Mouse (Mus musculus) neural tube, embryonic 15.5 days (tissue): ENCODE results near the gene Vps37d. TPM values are rescaled to one million over a fixed set of nuclear protein-coding genes. Genes with fewer than 3 reads are reported as not detected.
"Not testable (repeated sequence)": the region's sequence is repeated elsewhere in the genome, so short reads cannot be mapped to it uniquely, and the experiment has no call there.

Experiments used
- ATAC-seq: fragments of 200-750 bp; cut with Nextera tagmentation; 2 replicates; pipeline ENCODE4 v1.8.0; 2017; ENCODE audit warnings: mild to moderate bottlenecking, moderate TSS enrichment, moderate library complexity; ENCODE audit not compliant: low FRiP score
- H3K27ac ChIP-seq: fragments of 300-500 bp; sonication (generic); replicated peaks from 2 replicates; pipeline ENCODE4 v1.5.1; 2015; ENCODE audit warnings: mild to moderate bottlenecking, inconsistent platforms
- H3K27me3 ChIP-seq: fragments of 300-500 bp; sonication (generic); replicated peaks from 2 replicates; pipeline ENCODE4 v1.6.1; 2015; ENCODE audit warnings: inconsistent platforms
- H3K36me3 ChIP-seq: fragments of 300-500 bp; sonication (generic); 2 replicates; pipeline ENCODE4 v1.6.1; 2015; ENCODE audit warnings: inconsistent platforms
- H3K4me1 ChIP-seq: fragments of 300-500 bp; sonication (generic); 2 replicates; pipeline ENCODE4 v1.6.1; 2015; ENCODE audit warnings: inconsistent platforms
- H3K4me2 ChIP-seq: fragments of 300-500 bp; sonication (generic); 2 replicates; pipeline ENCODE4 v1.6.1; 2015; ENCODE audit warnings: inconsistent platforms, mild to moderate bottlenecking, moderate library complexity
- H3K4me3 ChIP-seq: fragments of 300-500 bp; sonication (generic); replicated peaks from 2 replicates; pipeline ENCODE4 v1.5.1; 2015; ENCODE audit warnings: mild to moderate bottlenecking, inconsistent platforms
- H3K9ac ChIP-seq: fragments of 300-500 bp; sonication (generic); replicated peaks from 2 replicates; pipeline ENCODE4 v1.6.1; 2015; ENCODE audit warnings: mild to moderate bottlenecking, inconsistent platforms
- H3K9me3 ChIP-seq: fragments of 300-500 bp; sonication (generic); replicated peaks from 2 replicates; pipeline ENCODE4 v1.6.1; 2016; ENCODE audit warnings: inconsistent platforms
- WGBS: fragments of 180-500 bp; shearing (Covaris S2); methylation state at CpG from one replicate; pipeline ENCODE4 v1.1.7; 2015; ENCODE audit warnings: mixed read lengths; 5-methylcytosine and 5-hydroxymethylcytosine counted together
- polyA plus RNA-seq: library from polyadenylated mRNA; unstranded; fragments of >200 nt; fragmentation: Nextera tagmentation; extraction: Ambion mirVana; gene quantifications from 2 replicates; pipeline ENCODE4 v1.2.1, GENCODE M21; 2015

Gene Vps37d
- polyA plus RNA-seq, 1 experiment from 2014 or later: 34.0 TPM

DNA sequence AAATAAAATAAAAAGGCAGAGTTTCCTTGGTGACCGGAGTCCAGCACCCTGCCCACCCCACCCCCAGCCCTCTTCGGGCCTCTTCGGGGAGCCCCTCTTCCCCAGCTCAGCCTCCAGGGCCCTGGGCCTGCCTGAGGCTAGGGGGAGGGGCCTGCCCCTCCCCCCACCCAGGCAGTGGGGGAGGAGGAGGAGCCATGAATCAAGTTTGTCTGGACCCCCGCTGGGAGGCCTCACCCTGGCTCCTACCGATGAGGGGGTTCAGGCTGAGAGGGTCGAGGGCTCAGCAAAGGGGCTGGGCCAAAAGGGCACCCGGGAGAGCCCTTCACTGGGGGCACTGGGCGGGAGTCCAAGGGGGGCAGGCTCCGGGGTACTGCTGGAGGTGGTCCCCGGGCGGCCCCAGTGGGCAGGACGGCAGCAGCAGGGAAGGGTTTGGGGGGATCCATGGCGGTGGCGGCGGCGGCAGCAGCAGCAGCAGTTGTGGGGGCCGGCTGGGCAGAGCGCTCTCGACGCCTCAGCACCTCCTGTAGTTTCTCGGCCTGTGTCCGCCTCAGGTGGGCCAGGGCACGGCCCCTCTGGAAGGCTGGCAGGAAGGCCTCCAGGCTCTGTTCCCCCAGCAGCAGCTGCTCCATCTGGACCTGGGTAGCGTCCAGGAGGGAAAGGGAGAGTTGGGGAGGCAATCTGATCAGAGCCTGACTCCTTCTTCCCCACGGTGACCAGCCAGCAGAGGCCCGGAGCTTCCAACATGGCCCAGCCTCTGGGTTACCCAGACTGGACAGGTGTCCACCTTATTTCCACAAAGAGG, 4.5 kb downstream of the Vps37d start:
- no peak overlapping the region; the same call in 1 of the 2 replicates for H3K9ac ChIP-seq
- H3K4me3 ChIP-seq: no peak overlapping the region
- H3K36me3 ChIP-seq: peaks cover 36% of the 10 kb centered on the region
- WGBS: 15% methylated on average over 26 of the region's 26 CpGs
- H3K27ac ChIP-seq: no peak overlapping the region
- peak overlapping the region; percentile 19; the same call in 1 of the 2 replicates for H3K4me2 ChIP-seq
- no peaks in the 10 kb centered on the region for H3K9me3 ChIP-seq
- H3K4me1 ChIP-seq: peaks cover 37% of the 10 kb centered on the region
- H3K27me3 ChIP-seq: no peaks in the 10 kb centered on the region
- no peak for ATAC-seq

DNA sequence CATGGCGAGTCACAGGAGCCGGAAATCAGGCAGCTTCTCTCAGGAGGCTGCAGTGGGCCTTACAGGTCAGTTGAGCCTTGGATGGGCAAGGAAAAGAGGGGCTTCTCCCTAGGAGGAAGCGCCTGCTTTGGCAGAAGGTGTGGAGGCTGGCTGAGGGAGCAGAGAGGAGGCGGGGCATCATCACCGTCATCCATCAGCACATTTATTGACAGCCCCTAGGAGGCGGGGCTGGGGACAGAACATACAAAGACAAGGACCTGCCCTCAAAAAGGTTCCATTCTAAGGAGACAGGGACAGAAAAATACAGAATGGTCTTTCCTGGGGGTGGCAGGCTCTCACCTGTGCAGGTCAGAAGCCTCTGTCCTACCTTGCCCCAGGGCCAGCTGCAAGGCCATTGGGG, 5.3 kb downstream of the Vps37d start:
- Histone ChIP-seq H3K4me3 (no peak overlapping the region), H3K36me3 (peaks cover 43% of the 10 kb centered on the region)
- WGBS: 74% methylated on average over 6 of the region's 6 CpGs

DNA sequence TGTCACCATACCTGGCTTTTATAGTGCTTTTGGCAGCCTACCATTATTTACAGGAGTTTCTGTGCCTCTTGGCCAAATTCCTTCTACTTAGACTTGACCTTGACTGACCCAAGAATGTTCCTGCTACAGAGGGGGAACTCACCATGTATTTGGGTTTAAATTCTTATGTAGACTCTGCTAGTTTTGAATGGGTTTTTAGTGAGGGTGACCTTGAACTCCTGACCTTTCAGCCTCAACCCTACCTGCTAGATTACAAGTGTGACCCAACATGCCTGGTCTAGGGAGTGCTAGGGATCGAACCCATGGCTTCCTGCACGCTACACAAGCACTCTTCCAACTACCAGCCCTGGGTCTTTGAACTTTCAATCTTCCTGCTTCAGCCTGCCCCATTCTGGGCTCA, 6.0 kb downstream of the Vps37d start:
- Histone ChIP-seq H3K9me3 (no peaks in the 10 kb centered on the region), H3K4me2 (no peak overlapping the region)
- WGBS: 95% methylated on average over 2 of the region's 2 CpGs

More for the DNA sequence above, 5.3 kb downstream of the Vps37d start:
- no peak overlapping the region for H3K4me2 ChIP-seq
- H3K4me1 ChIP-seq: peaks cover 34% of the 10 kb centered on the region
- no peak for ATAC-seq
- no peak overlapping the region; the same call in 1 of the 2 replicates for H3K9ac ChIP-seq
- H3K9me3 ChIP-seq: no peaks in the 10 kb centered on the region
- H3K27me3 ChIP-seq: no peaks in the 10 kb centered on the region
- no peak overlapping the region for H3K27ac ChIP-seq

GRCm38 (mm10) chr5:135070448-135070847, 7.6 kb downstream of the Vps37d start:
- H3K4me3 ChIP-seq: no peak overlapping the region
- no peak overlapping the region for H3K27ac ChIP-seq
- no peak for ATAC-seq
- no peaks in the 10 kb centered on the region for H3K9me3 ChIP-seq
- peaks cover 48% of the 10 kb centered on the region for H3K36me3 ChIP-seq
- H3K4me1 ChIP-seq: peaks cover 25% of the 10 kb centered on the region
- no peak overlapping the region for H3K4me2 ChIP-seq
- no peaks in the 10 kb centered on the region for H3K27me3 ChIP-seq
- WGBS: 86% methylated on average over 3 of the region's 3 CpGs
- H3K9ac ChIP-seq: no peak overlapping the region

More for the DNA sequence above, 6.0 kb downstream of the Vps37d start:
- Histone ChIP-seq H3K9ac (no peak overlapping the region), H3K27ac (no peak overlapping the region), H3K4me3 (no peak overlapping the region), H3K4me1 (peaks cover 32% of the 10 kb centered on the region), H3K36me3 (peaks cover 50% of the 10 kb centered on the region), H3K27me3 (no peaks in the 10 kb centered on the region)
- ATAC-seq: no peak

- peaks cover 30% of the 10 kb centered on the region for H3K4me1 ChIP-seq
- H3K27me3 ChIP-seq: no peaks in the 10 kb centered on the region
These were observed 12.1 kb downstream of the Vps37d start for GRCm38 (mm10) chr5:135066008-135066407.

GRCm38 (mm10) chr5:135064909-135065446, 13.1 kb downstream of the Vps37d start, which contains the start of gene Bud23:
TSS of gene Bud23 (minus strand) at chr5:135064959.
- H3K4me1 ChIP-seq: peaks cover 30% of the 10 kb centered on the region
- ATAC-seq, H3K27me3 ChIP-seq, H3K9me3 ChIP-seq: not testable (repeated sequence)
- WGBS: 81% methylated on average over 9 of the region's 9 CpGs
- H3K4me2 ChIP-seq: peak within 1 kb of the TSS; percentile 93
- peak within 1 kb of the TSS; percentile 88 for H3K4me3 ChIP-seq
- H3K27ac ChIP-seq: peak within 1 kb of the TSS; percentile 85
- H3K9ac ChIP-seq: peak within 1 kb of the TSS; percentile 72
- H3K36me3 ChIP-seq: peaks cover 28% of the 10 kb centered on the region

More at GRCm38 (mm10) chr5:135066008-135066407, 12.1 kb downstream of the Vps37d start:
- no peak overlapping the region for H3K4me3 ChIP-seq
- ATAC-seq: no peak
- H3K9ac ChIP-seq: no peak overlapping the region
- peaks cover 18% of the 10 kb centered on the region for H3K36me3 ChIP-seq
- no peak overlapping the region; the same call in 1 of the 2 replicates for H3K4me2 ChIP-seq
- H3K27ac ChIP-seq: no peak overlapping the region
- WGBS: 91% methylated on average over 3 of the region's 3 CpGs
- no peaks in the 10 kb centered on the region for H3K9me3 ChIP-seq

DNA sequence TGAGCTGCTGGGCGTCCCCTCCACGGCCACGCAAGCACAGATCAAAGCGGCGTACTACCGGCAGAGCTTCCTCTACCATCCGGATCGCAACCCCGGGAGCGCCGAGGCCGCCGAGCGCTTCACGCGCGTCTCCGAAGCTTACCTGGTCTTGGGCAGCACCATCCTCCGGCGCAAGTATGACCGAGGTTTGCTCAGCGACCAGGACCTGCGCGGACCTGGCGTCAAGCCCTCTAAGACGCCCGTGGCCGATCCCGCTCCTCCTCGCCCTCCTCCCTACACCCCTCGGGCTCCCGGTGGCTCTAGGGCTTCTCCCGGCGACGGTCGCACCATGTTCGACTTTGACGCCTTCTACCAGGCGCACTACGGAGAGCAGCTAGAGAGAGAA, 13.7 kb downstream of the Vps37d start:
- peak; percentile 69 for ATAC-seq

GRCm38 (mm10) chr5:135063629-135064381, 14.3 kb downstream of the Vps37d start, which contains the start of gene Dnajc30:
TSS of gene Dnajc30 (plus strand) at chr5:135064202.
- H3K9me3 ChIP-seq: no peaks in the 10 kb centered on the region
- peaks cover 39% of the 10 kb centered on the region for H3K36me3 ChIP-seq
- H3K4me3 ChIP-seq: peak within 1 kb of the TSS; percentile 88
- peak within 1 kb of the TSS; percentile 93 for H3K4me2 ChIP-seq
- H3K27ac ChIP-seq: peak within 1 kb of the TSS; percentile 85
- ATAC-seq: peak; percentile 97
- peak within 1 kb of the TSS; percentile 72 for H3K9ac ChIP-seq
- peaks cover 30% of the 10 kb centered on the region for H3K4me1 ChIP-seq
- no peaks in the 10 kb centered on the region for H3K27me3 ChIP-seq
- WGBS: under 1% methylated on average over 52 of the region's 52 CpGs

More for the DNA sequence above, 13.7 kb downstream of the Vps37d start:
- no peaks in the 10 kb centered on the region for H3K9me3 ChIP-seq
- peak overlapping the region; percentile 85 for H3K27ac ChIP-seq
- under 1% methylated on average over 40 of the region's 40 CpGs for WGBS
- peaks cover 30% of the 10 kb centered on the region for H3K4me1 ChIP-seq
- H3K9ac ChIP-seq: peak overlapping the region; percentile 72
- H3K4me3 ChIP-seq: peak overlapping the region; percentile 88
- H3K4me2 ChIP-seq: peak overlapping the region; percentile 93
- peaks cover 33% of the 10 kb centered on the region for H3K36me3 ChIP-seq
- no peaks in the 10 kb centered on the region for H3K27me3 ChIP-seq

GRCm38 (mm10) chr5:135053356-135053755, 24.7 kb downstream of the Vps37d start:
- Histone ChIP-seq H3K27me3 (no peaks in the 10 kb centered on the region), H3K4me3 (no peak overlapping the region), H3K9me3 (no peaks in the 10 kb centered on the region), H3K27ac (no peak overlapping the region), H3K4me1 (no peaks in the 10 kb centered on the region), H3K36me3 (peaks cover 85% of the 10 kb centered on the region), H3K9ac (no peak overlapping the region), H3K4me2 (no peak overlapping the region)
- no peak for ATAC-seq
- WGBS: 90% methylated on average over 12 of the region's 12 CpGs

GRCm38 (mm10) chr5:135049268-135049667, 28.8 kb downstream of the Vps37d start:
- peaks cover 78% of the 10 kb centered on the region for H3K36me3 ChIP-seq
- H3K9me3 ChIP-seq, H3K27me3 ChIP-seq, H3K9ac ChIP-seq, H3K4me3 ChIP-seq, H3K4me1 ChIP-seq, ATAC-seq, H3K27ac ChIP-seq, H3K4me2 ChIP-seq: not testable (repeated sequence)
- 89% methylated on average over 6 of the region's 6 CpGs for WGBS

DNA sequence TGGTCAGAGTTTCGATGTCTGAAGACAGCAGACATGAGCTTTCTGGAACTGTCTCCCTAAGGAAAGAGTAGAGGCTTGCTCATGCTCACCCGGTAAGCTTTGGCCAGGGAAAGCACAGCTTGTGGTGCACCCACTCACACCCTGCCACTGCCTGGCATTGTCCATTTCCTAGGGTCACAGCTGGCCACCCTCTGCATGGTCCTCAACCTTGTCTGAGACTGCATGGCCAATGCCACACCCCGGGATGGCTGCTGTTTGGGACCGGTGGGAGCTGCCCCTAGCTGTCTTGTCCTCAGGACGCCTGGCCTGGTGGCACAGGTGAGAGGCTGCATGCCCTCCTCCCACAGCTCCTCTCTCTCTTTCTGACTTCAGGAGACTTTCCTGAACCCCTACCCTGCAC, 29.5 kb downstream of the Vps37d start:
- H3K36me3 ChIP-seq: peaks cover 73% of the 10 kb centered on the region
- 97% methylated on average over 5 of the region's 5 CpGs for WGBS
- H3K4me1 ChIP-seq: no peaks in the 10 kb centered on the region
- H3K9me3 ChIP-seq: no peaks in the 10 kb centered on the region
- H3K27me3 ChIP-seq: no peaks in the 10 kb centered on the region
- H3K27ac ChIP-seq: no peak overlapping the region
- H3K4me2 ChIP-seq: no peak overlapping the region
- ATAC-seq: no peak
- no peak overlapping the region for H3K9ac ChIP-seq
- no peak overlapping the region for H3K4me3 ChIP-seq
